Mouse (Mus musculus) hindbrain, embryonic 10.5 days (tissue): ENCODE data around the gene C87436. TPM values are rescaled to one million over a fixed set of nuclear protein-coding genes. Genes with fewer than 3 reads are reported as not detected.

Experiments used
- DNase-seq: peaks from one replicate; pipeline ENCODE4 v3.0.0-alpha.2; 2017; ENCODE audit warnings: low spot score
- H3K27ac ChIP-seq: fragments of 300-500 bp; sonication (generic); 2 replicates; pipeline ENCODE4 v1.5.1; 2016; ENCODE audit warnings: mild to moderate bottlenecking, moderate library complexity
- H3K27me3 ChIP-seq: fragments of 300-500 bp; sonication (generic); 2 replicates; pipeline ENCODE4 v1.6.1; 2016; ENCODE audit warnings: mild to moderate bottlenecking; ENCODE audit not compliant: poor library complexity, insufficient read depth, severe bottlenecking
- H3K36me3 ChIP-seq: fragments of 300-500 bp; sonication (generic); 2 replicates; pipeline ENCODE4 v1.6.1; 2016; ENCODE audit warnings: mild to moderate bottlenecking, moderate library complexity
- H3K4me1 ChIP-seq: fragments of 300-500 bp; sonication (generic); replicated peaks from 2 replicates; pipeline ENCODE4 v1.6.1; 2016; ENCODE audit warnings: mild to moderate bottlenecking
- H3K4me3 ChIP-seq: fragments of 300-500 bp; sonication (generic); 2 replicates; pipeline ENCODE4 v1.5.1; 2016; ENCODE audit warnings: mild to moderate bottlenecking, moderate library complexity
- H3K9me3 ChIP-seq: fragments of 300-500 bp; sonication (generic); 2 replicates; pipeline ENCODE4 v1.6.1; 2016; ENCODE audit warnings: mild to moderate bottlenecking, moderate library complexity
- WGBS: fragments of 180-500 bp; shearing (Covaris S2); methylation state at CpG from one replicate; pipeline ENCODE4 v1.1.7; 2016; 5-methylcytosine and 5-hydroxymethylcytosine counted together
- polyA plus RNA-seq: library from polyadenylated mRNA; unstranded; fragments of >200 nt; fragmentation: Nextera tagmentation; extraction: Ambion mirVana; gene quantifications from 2 replicates; pipeline ENCODE4 v1.2.1, GENCODE M21; 2016

C87436 gene
- polyA plus RNA-seq, 1 experiment from 2014 or later = 26.2 TPM

- Histone ChIP-seq H3K27ac (peak overlapping the region; percentile 96), H3K27me3 (no peaks in the 10 kb centered on the region), H3K4me3 (peak overlapping the region; percentile 93), H3K36me3 (peaks cover 50% of the 10 kb centered on the region), H3K4me1 (peaks cover 15% of the 10 kb centered on the region), H3K9me3 (no peaks in the 10 kb centered on the region)
- WGBS = 94% methylated on average over 1 of the region's 1 CpGs
- DNase-seq = no peak
Measured at GRCm38 (mm10) chr6:86439531-86439930, 1.4 kb downstream of the C87436 start.

GRCm38 (mm10) chr6:86441571-86441970, 3.4 kb downstream of the C87436 start:
- Histone ChIP-seq H3K27me3 (no peaks in the 10 kb centered on the region), H3K4me1 (peaks cover 15% of the 10 kb centered on the region), H3K4me3 (no peak overlapping the region), H3K27ac (no peak overlapping the region), H3K36me3 (peaks cover 50% of the 10 kb centered on the region), H3K9me3 (no peaks in the 10 kb centered on the region)
- 96% methylated on average over 10 of the region's 10 CpGs for WGBS
- no peak for DNase-seq

DNA sequence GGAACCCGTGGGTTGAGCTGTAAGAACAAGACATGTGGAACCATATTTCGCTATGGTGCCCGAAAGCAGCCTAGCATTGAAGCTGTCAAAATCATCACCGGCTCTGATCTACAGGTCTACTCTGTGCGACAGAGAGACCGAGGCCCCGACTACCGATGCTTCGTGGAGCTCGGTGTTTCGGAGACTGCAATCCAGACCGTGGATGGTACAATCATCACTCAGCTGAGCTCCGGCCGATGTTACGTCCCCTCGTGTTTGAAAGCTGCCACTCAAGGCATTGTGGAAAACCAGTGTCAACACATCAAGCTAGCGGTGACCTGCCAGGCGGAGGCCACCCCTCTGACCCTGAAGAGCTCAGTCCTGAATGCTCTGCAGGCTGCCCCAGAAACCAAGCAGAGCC, 7.4 kb downstream of the C87436 start:
- no peak overlapping the region for H3K27ac ChIP-seq
- no peaks in the 10 kb centered on the region for H3K9me3 ChIP-seq
- no peak for DNase-seq
- no peaks in the 10 kb centered on the region for H3K4me1 ChIP-seq
- peaks cover 83% of the 10 kb centered on the region for H3K36me3 ChIP-seq
- 92% methylated on average over 18 of the region's 18 CpGs for WGBS
- H3K27me3 ChIP-seq = no peaks in the 10 kb centered on the region
- H3K4me3 ChIP-seq = no peak overlapping the region

DNA sequence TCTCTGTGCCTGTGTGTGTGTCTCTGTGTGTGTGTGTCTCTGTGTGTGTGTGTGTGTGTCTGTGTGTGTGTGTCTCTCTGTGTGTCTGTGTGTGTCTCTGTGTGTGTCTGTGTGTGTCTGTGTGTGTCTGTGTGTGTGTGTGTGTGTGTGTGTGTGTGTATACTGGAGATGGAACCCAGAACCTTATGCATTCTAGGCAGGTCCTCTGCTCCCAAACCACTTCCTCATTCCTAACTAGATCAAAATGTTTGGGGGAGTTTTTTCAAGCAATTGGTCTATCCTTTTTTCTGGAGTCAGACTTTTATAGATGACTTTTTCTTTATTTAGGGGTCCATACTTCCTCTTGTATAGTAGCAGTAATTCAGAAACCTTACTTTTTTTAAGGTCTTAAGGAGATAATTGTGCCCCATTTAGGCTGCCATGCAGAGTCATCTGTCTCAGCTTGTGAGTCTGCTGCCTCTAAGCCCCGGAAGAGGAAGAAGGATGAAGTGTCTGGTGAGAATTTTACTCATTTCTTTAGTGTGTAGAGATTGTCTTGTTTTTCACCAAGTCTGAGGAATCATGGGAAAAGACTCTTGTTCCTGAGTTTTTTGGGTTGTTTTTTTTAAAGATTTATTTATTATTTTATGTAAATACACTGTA, 8.9 kb downstream of the C87436 start:
- H3K27me3 ChIP-seq = no peaks in the 10 kb centered on the region
- 93% methylated on average over 1 of the region's 1 CpGs for WGBS
- H3K4me1 ChIP-seq = no peaks in the 10 kb centered on the region
- peaks cover 88% of the 10 kb centered on the region for H3K36me3 ChIP-seq
- H3K27ac ChIP-seq = no peak overlapping the region
- DNase-seq = no peak
- H3K4me3 ChIP-seq = no peak overlapping the region
- no peaks in the 10 kb centered on the region for H3K9me3 ChIP-seq

DNA sequence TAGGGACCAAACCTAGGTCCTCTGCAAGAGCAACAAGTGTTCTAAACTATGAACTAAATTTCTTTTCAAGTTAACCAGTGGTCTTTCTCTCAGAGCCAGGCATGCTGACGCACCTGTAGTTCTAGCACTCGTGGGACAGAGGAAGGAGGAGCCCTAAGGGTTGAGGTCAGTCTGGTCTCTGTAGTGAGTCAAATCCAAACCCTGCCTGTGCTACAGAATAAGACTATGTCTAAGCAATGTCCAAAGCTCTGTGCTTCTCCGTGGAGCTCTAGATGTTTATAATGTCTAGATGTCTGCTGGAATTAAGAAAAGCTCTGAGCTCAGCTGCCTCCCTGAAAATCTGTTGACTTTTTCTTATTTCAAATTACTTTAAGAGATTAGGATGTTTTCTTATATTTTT, 18.6 kb downstream of the C87436 start:
- Histone ChIP-seq H3K9me3 (no peaks in the 10 kb centered on the region), H3K36me3 (peaks cover 87% of the 10 kb centered on the region)

GRCm38 (mm10) chr6:86463079-86463478, 24.9 kb downstream of the C87436 start:
- WGBS = 89% methylated on average over 3 of the region's 3 CpGs
- no peak for DNase-seq
- no peak overlapping the region for H3K27ac ChIP-seq
- H3K27me3 ChIP-seq = no peaks in the 10 kb centered on the region
- peaks cover 85% of the 10 kb centered on the region for H3K36me3 ChIP-seq
- H3K9me3 ChIP-seq = no peaks in the 10 kb centered on the region
- H3K4me3 ChIP-seq = no peak overlapping the region
- H3K4me1 ChIP-seq = 0 out of 2 replicates have a peak, but pooled peaks cover 4% of the 10 kb centered on the region

More for the DNA sequence above, 18.6 kb downstream of the C87436 start:
- Histone ChIP-seq H3K4me1 (no peaks in the 10 kb centered on the region), H3K27ac (no peak overlapping the region), H3K4me3 (no peak overlapping the region), H3K27me3 (no peaks in the 10 kb centered on the region)
- no peak for DNase-seq
- WGBS = 92% methylated on average over 3 of the region's 3 CpGs

DNA sequence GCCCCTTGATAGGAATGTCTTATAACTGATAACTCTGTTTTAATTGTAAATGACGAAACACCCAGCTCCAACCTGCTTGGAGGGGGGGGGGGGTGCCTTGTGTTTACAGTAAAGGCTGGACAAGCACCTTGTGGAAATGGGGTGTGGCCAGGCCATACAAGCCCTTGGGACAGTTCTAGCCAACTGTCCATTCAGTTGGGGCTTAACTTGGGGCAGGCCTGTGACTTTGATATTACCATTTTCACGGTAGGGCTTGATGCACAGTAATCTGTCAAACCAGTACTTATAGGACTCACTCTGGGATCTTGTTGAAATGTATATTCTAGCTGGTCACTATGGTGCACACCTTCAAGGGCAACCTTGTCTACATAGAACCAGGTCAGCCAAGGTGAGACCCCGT, 33.1 kb downstream of the C87436 start:
- H3K27me3 ChIP-seq = no peaks in the 10 kb centered on the region
- WGBS = 90% methylated on average over 3 of the region's 3 CpGs
- DNase-seq = no peak
- peak overlapping the region; percentile 54; the same call in 1 of the 2 replicates for H3K4me3 ChIP-seq
- peak overlapping the region; percentile 95 for H3K27ac ChIP-seq
- peaks cover 36% of the 10 kb centered on the region for H3K4me1 ChIP-seq
- H3K9me3 ChIP-seq = no peaks in the 10 kb centered on the region
- peaks cover 40% of the 10 kb centered on the region for H3K36me3 ChIP-seq

- Histone ChIP-seq H3K4me1 (peaks cover 35% of the 10 kb centered on the region), H3K27me3 (no peaks in the 10 kb centered on the region), H3K27ac (peak overlapping the region; percentile 95), H3K36me3 (peaks cover 38% of the 10 kb centered on the region), H3K4me3 (peak overlapping the region; percentile 54), H3K9me3 (no peaks in the 10 kb centered on the region)
- no peak for DNase-seq
- WGBS = 30% methylated on average over 9 of the region's 9 CpGs
Measured at GRCm38 (mm10) chr6:86471760-86472099, 33.6 kb downstream of the C87436 start.

GRCm38 (mm10) chr6:86472100-86472955, 34.2 kb downstream of the C87436 start:
- WGBS = under 1% methylated on average over 56 of the region's 56 CpGs
- Histone ChIP-seq H3K27me3 (no peaks in the 10 kb centered on the region), H3K9me3 (no peaks in the 10 kb centered on the region), H3K4me1 (peaks cover 32% of the 10 kb centered on the region), H3K4me3 (peak overlapping the region; percentile 54), H3K27ac (peak overlapping the region; percentile 95), H3K36me3 (peaks cover 32% of the 10 kb centered on the region)
- DNase-seq = peak; percentile 100

GRCm38 (mm10) chr6:86473077-86473476, 34.9 kb downstream of the C87436 start:
- Histone ChIP-seq H3K4me1 (peaks cover 35% of the 10 kb centered on the region), H3K36me3 (peaks cover 24% of the 10 kb centered on the region), H3K9me3 (no peaks in the 10 kb centered on the region), H3K4me3 (peak overlapping the region; percentile 54), H3K27ac (peak overlapping the region; percentile 95), H3K27me3 (no peaks in the 10 kb centered on the region)
- WGBS = 61% methylated on average over 7 of the region's 7 CpGs
- DNase-seq = peak; percentile 30

DNA sequence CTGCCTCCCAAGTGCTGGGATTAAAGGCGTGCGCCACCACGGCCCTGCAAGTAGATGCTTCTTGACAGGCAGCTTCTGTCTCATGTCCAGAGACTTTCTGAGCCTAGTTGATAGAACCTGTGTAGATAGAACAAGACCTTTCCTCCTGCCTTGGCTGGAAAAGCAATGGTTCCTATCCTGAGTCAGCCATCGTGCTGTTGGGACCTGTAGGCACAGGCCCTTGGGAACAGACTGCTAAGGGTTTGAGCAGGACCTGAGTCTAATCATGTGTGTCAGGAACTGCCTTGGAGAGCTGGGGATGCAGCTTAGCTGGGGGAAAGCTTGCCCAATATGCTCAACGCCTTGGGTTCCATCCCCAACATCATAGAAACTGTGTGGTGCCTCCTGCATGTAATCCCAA, 35.9 kb downstream of the C87436 start:
- Histone ChIP-seq H3K4me3 (no peak overlapping the region), H3K9me3 (no peaks in the 10 kb centered on the region), H3K27me3 (no peaks in the 10 kb centered on the region), H3K4me1 (peaks cover 44% of the 10 kb centered on the region), H3K36me3 (peaks cover 15% of the 10 kb centered on the region), H3K27ac (no peak overlapping the region)
- WGBS = 97% methylated on average over 5 of the region's 5 CpGs
- DNase-seq = no peak

DNA sequence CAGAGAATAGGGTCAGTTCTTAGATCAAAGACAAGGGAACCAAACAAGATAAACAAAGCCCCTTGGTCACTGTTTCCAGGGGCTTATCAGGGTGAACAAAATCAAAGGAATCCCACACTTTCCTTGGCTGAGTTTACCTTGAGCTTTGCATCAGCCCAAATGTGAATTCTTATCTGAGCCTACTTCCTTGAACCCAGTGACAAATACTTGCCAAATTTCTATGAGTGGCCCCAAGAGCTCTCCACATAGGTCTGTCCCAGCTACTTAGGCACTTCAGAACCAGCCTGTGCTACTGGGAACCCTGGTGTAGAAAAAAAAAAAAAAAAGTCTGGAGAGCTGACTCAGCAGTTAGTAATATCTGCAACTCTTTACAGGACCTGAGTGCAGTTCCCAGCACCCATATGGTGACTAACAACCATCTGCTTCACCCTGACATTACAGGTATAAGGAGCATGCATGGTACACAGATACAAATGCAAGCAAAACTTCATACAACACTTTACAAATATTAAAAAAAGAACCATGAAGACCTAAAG, 36.5 kb downstream of the C87436 start:
- Histone ChIP-seq H3K27me3 (no peaks in the 10 kb centered on the region), H3K9me3 (no peaks in the 10 kb centered on the region), H3K4me3 (no peak overlapping the region), H3K27ac (no peak overlapping the region), H3K36me3 (peaks cover 8% of the 10 kb centered on the region), H3K4me1 (peaks cover 51% of the 10 kb centered on the region)
- DNase-seq = no peak
